Mouse (Mus musculus): Measurements from ENCODE around the gene Gm10309.

The Gm10309 gene

GRCm38 (mm10) chr17:86514974-86515620 is 10.1 kb upstream of the Gm10309 start:
- no peak for DNase-seq (ENCODE audit: extremely low read depth, insufficient read length, low spot score)

GRCm38 (mm10) chr17:86509871-86510270 is 4.8 kb upstream of the Gm10309 start:
- DNase-seq (ENCODE audit: extremely low read depth, insufficient read length, low spot score) = no peak

GRCm38 (mm10) chr17:86508212-86508490 is 3.1 kb upstream of the Gm10309 start:
- no peak for DNase-seq (ENCODE audit: extremely low read depth, insufficient read length, low spot score)

GRCm38 (mm10) chr17:86507342-86508211 is 2.5 kb upstream of the Gm10309 start:
- no peak for DNase-seq (ENCODE audit: extremely low read depth, insufficient read length, low spot score)

- DNase-seq (ENCODE audit: extremely low read depth, insufficient read length, low spot score) = no peak
Measured at GRCm38 (mm10) chr17:86506881-86507280, 1.8 kb upstream of the Gm10309 start.

- no peak for DNase-seq (ENCODE audit: extremely low read depth, insufficient read length, low spot score)
Measured at GRCm38 (mm10) chr17:86503208-86503897, 1.7 kb downstream of the Gm10309 start.

- DNase-seq (ENCODE audit: extremely low read depth, insufficient read length, low spot score) = no peak
Measured at GRCm38 (mm10) chr17:86501393-86501792, 3.6 kb downstream of the Gm10309 start.

GRCm38 (mm10) chr17:86499359-86500045 is 5.5 kb downstream of the Gm10309 start:
- DNase-seq (ENCODE audit: extremely low read depth, insufficient read length, low spot score) = no peak

GRCm38 (mm10) chr17:86497302-86497701 is 7.7 kb downstream of the Gm10309 start:
- DNase-seq (ENCODE audit: extremely low read depth, insufficient read length, low spot score) = no peak

GRCm38 (mm10) chr17:86496123-86496771 is 8.8 kb downstream of the Gm10309 start:
- DNase-seq (ENCODE audit: extremely low read depth, insufficient read length, low spot score) = no peak

- no peak for DNase-seq (ENCODE audit: extremely low read depth, insufficient read length, low spot score)
Measured at GRCm38 (mm10) chr17:86494895-86495294, 10.1 kb downstream of the Gm10309 start.

- DNase-seq (ENCODE audit: extremely low read depth, insufficient read length, low spot score) = no peak
Measured at GRCm38 (mm10) chr17:86494494-86494893, 10.5 kb downstream of the Gm10309 start.

- DNase-seq (ENCODE audit: extremely low read depth, insufficient read length, low spot score) = no peak
Measured at GRCm38 (mm10) chr17:86493891-86494420, 11.1 kb downstream of the Gm10309 start.

GRCm38 (mm10) chr17:86492376-86492775 is 12.7 kb downstream of the Gm10309 start:
- DNase-seq (ENCODE audit: extremely low read depth, insufficient read length, low spot score) = no peak

GRCm38 (mm10) chr17:86489827-86490226 is 15.2 kb downstream of the Gm10309 start:
- DNase-seq (ENCODE audit: extremely low read depth, insufficient read length, low spot score) = no peak

GRCm38 (mm10) chr17:86487450-86487849 is 17.6 kb downstream of the Gm10309 start:
- DNase-seq (ENCODE audit: extremely low read depth, insufficient read length, low spot score) = no peak

- no peak for DNase-seq (ENCODE audit: extremely low read depth, insufficient read length, low spot score)
Measured at GRCm38 (mm10) chr17:86486657-86487056, 18.4 kb downstream of the Gm10309 start.

- peak; percentile 37 for DNase-seq (ENCODE audit: extremely low read depth, insufficient read length, low spot score)
Measured at GRCm38 (mm10) chr17:86484087-86484737, 20.8 kb downstream of the Gm10309 start.

GRCm38 (mm10) chr17:86482675-86483074 is 22.4 kb downstream of the Gm10309 start:
- no peak for DNase-seq (ENCODE audit: extremely low read depth, insufficient read length, low spot score)

GRCm38 (mm10) chr17:86479406-86479805 is 25.6 kb downstream of the Gm10309 start:
- DNase-seq (ENCODE audit: extremely low read depth, insufficient read length, low spot score) = no peak
